Mouse (Mus musculus): Measurements from ENCODE around the gene Ptprb.

- TF ChIP-seq CTCF (IDR thresholded peaks at IDR 0.05; ENCODE audit: low read depth), result no peak
- TF ChIP-seq EP300 (optimal IDR thresholded peaks at IDR 0.05), result no peak
Observed at GRCm38 (mm10) chr10:116393790-116394475, 118.6 kb downstream of the Ptprb start.

Data from stomach, postnatal 0 days (tissue).